Mouse (Mus musculus): ENCODE results near the gene Mki67.

DNA sequence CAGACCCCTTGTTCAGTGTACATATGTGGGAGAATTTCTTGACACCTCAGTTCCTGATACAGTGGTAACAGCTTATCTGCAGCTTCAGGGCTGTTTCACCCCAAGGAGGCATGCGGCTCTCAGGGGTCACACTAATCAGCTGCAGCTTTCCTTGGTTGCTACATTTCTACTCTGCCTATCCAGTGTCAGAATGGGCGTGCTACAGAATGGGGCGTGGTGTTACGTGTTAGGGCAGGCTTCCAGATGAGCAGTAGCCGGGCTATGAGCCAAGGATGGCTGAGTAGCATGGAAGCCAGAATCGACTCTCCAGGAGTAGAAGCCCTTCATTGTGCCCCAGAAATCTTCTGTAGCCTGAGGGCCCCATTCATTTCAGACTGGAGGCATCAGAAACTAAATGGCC, 32.8 kb upstream of the Mki67 start:
- TF ChIP-seq CTCF (IDR thresholded peaks at IDR 0.05; ENCODE audit: insufficient read depth, low read depth, low read length) (no peak), POLR2A (IDR thresholded peaks at IDR 0.05; ENCODE audit: insufficient read depth, low read depth, low read length) (no peak)
